Mouse (Mus musculus) CH12.LX (cell line): Measurements from ENCODE around the gene Gtf2ird2.

ENCODE experiments used
- BHLHE40 ChIP-seq: IDR thresholded peaks from 2 replicates; pipeline ENCODE4 v1.6.1; 2011; ENCODE audit warnings: mild to moderate bottlenecking, low read depth, low read length, improper control_type of control experiment
- CTCF ChIP-seq, 2 experiments: IDR thresholded peaks in 1 of 2; conservative IDR thresholded peaks in 1 of 2; 2 replicates each; pipeline ENCODE4 v1.5.1; 2011 to 2012; ENCODE audit warnings: low read depth in 2 of 2, low read length in 2 of 2, improper control_type of control experiment in 1 of 2, inconsistent platforms in 1 of 2, mild to moderate bottlenecking in 1 of 2, moderate library complexity in 1 of 2
- ELF1 ChIP-seq: IDR thresholded peaks from 2 replicates; pipeline ENCODE4 v1.6.1; 2014; ENCODE audit warnings: low read depth, mild to moderate bottlenecking, inconsistent platforms, low read length, improper control_type of control experiment
- HCFC1 ChIP-seq: IDR thresholded peaks from 2 replicates; pipeline ENCODE4 v1.6.1; 2012; ENCODE audit warnings: low read depth, mild to moderate bottlenecking, inconsistent platforms, low read length, improper control_type of control experiment
- JUN ChIP-seq: IDR thresholded peaks from 2 replicates; pipeline ENCODE4 v1.6.1; 2011; ENCODE audit warnings: low read depth, mild to moderate bottlenecking, low read length, improper control_type of control experiment, moderate library complexity; ENCODE audit not compliant: insufficient read depth
- MXI1 ChIP-seq: IDR thresholded peaks from 2 replicates; pipeline ENCODE4 v1.6.1; 2011; ENCODE audit warnings: mild to moderate bottlenecking, low read depth, low read length, improper control_type of control experiment
- MYC ChIP-seq: IDR thresholded peaks from 2 replicates; pipeline ENCODE4 v1.6.1; 2011; ENCODE audit warnings: low read depth, mild to moderate bottlenecking, improper control_type of control experiment, low read length
- NRF1 ChIP-seq: IDR thresholded peaks from 2 replicates; pipeline ENCODE4 v1.6.1; 2014; ENCODE audit warnings: low read depth, mild to moderate bottlenecking, inconsistent platforms, low read length, improper control_type of control experiment, moderate library complexity
- POLR2A ChIP-seq: IDR thresholded peaks from 2 replicates; pipeline ENCODE4 v1.6.1; 2011; ENCODE audit warnings: low read depth, mild to moderate bottlenecking, improper control_type of control experiment, low read length
- SMC3 ChIP-seq: IDR thresholded peaks from 2 replicates; pipeline ENCODE4 v1.6.1; 2011; ENCODE audit warnings: low read depth, low read length, improper control_type of control experiment
- UBTF ChIP-seq: IDR thresholded peaks from 2 replicates; pipeline ENCODE4 v1.6.1; 2012; ENCODE audit warnings: low read depth, mild to moderate bottlenecking, inconsistent platforms, low read length, improper control_type of control experiment, moderate library complexity
- ZKSCAN1 ChIP-seq: IDR thresholded peaks from 2 replicates; pipeline ENCODE4 v1.6.1; 2012; ENCODE audit warnings: low read depth, inconsistent platforms, low read length, improper control_type of control experiment, borderline replicate concordance

- TF ChIP-seq SMC3: no peak
- TF ChIP-seq BHLHE40: no peak
- no peak for TF ChIP-seq CTCF (conservative IDR thresholded peaks at IDR 0.05 in 1 of 2, IDR thresholded peaks at IDR 0.05 in 1 of 2; ENCODE audit: low read depth in 2 of 2, low read length in 2 of 2)
- TF ChIP-seq POLR2A: no peak
- TF ChIP-seq HCFC1: no peak
- no peak for TF ChIP-seq MXI1
- TF ChIP-seq ZKSCAN1: no peak
- TF ChIP-seq JUN: no peak
- TF ChIP-seq UBTF: no peak
- no peak for TF ChIP-seq MYC
- TF ChIP-seq ELF1: no peak
- TF ChIP-seq NRF1: no peak
These were observed 15.8 kb upstream of the Gtf2ird2 start for GRCm38 (mm10) chr5:134168033-134168432.
